8 mouse cellular contexts compared by ENCODE assay signal in genomic region chr5:25529529-25530421, GRCm38 (mm10). TPM values are rescaled to one million over a fixed set of nuclear protein-coding genes. Genes with fewer than 3 reads are reported as not detected.
DNase-seq lines count a peak whose midpoint lies in the region; ATAC-seq and TF ChIP-seq lines count a peak whose summit lies in the region.

No protein-coding gene starts in this region.

- no peaks in the 10 kb centered on the region for H3K27me3 ChIP-seq in embryonic facial prominence, embryonic 14.5 days (replicated peaks; ENCODE audit: control insufficient read depth, insufficient read depth, low read length)
- no peaks in the 10 kb centered on the region for H3K27me3 ChIP-seq in heart, adult 2 months (ENCODE audit: control insufficient read depth, insufficient read depth, low read length)
- H3K27me3 ChIP-seq in limb, embryonic 13.5 days = no peaks in the 10 kb centered on the region
- no peaks in the 10 kb centered on the region for H3K27me3 ChIP-seq in midbrain, embryonic 16.5 days (ENCODE audit: control insufficient read depth, insufficient read depth, low read depth, low read length)

- WGBS in embryonic facial prominence, embryonic 14.5 days = under 1% methylated on average over 51 of the region's 87 CpGs
- WGBS in heart, adult 2 months = under 1% methylated on average over 87 of the region's 87 CpGs
- under 1% methylated on average over 65 of the region's 87 CpGs for WGBS in limb, embryonic 13.5 days
- WGBS in midbrain, embryonic 16.5 days = under 1% methylated on average over 84 of the region's 87 CpGs

- H3K27ac ChIP-seq in embryonic facial prominence, embryonic 14.5 days (replicated peaks; ENCODE audit: low read depth, low read length) = peak overlapping the region; percentile 92
- peak overlapping the region; percentile 99 for H3K27ac ChIP-seq in heart, adult 2 months
- H3K27ac ChIP-seq in limb, embryonic 13.5 days = peak overlapping the region; percentile 88
- H3K27ac ChIP-seq in midbrain, embryonic 16.5 days (ENCODE audit: low read length) = peak overlapping the region; percentile 95

- peak; percentile 83 for TF ChIP-seq EP300 in heart, adult 2 months (IDR thresholded peaks at IDR 0.05; ENCODE audit: insufficient read depth, low read depth, low read length)

- TF ChIP-seq CTCF in heart, adult 2 months (IDR thresholded peaks at IDR 0.05) = peak; percentile 31

- peaks cover 4% of the 10 kb centered on the region; the same call in 1 of the 2 replicates for H3K4me1 ChIP-seq in embryonic facial prominence, embryonic 14.5 days (ENCODE audit: control insufficient read depth, insufficient read depth, low read length)
- H3K4me1 ChIP-seq in heart, adult 2 months (ENCODE audit: control insufficient read depth, insufficient read depth, low read length) = peaks cover 9% of the 10 kb centered on the region
- H3K4me1 ChIP-seq in limb, embryonic 13.5 days = peaks cover 9% of the 10 kb centered on the region
- peaks cover 3% of the 10 kb centered on the region; the same call in 1 of the 2 replicates for H3K4me1 ChIP-seq in midbrain, embryonic 16.5 days (ENCODE audit: control insufficient read depth, insufficient read depth, low read length)

- peak; percentile 99 for DNase-seq in 3T3-L1 (ENCODE audit: low read depth, low spot score)
- DNase-seq in adrenal gland, postnatal 4 days (ENCODE audit: low spot score in 2 of 2) = peak; percentile 99 to 100
- peak; percentile 100 for DNase-seq in embryonic facial prominence, embryonic 14.5 days (ENCODE audit: low spot score)
- peak; percentile 100 for DNase-seq in heart, adult 2 months
- peak; percentile 100 for DNase-seq in kidney, adult 8-10 months
- peak; percentile 96 to 100 for DNase-seq in spleen, postnatal 10 days (ENCODE audit: low spot score in 2 of 2)

- H3K79me2 ChIP-seq in heart, adult 2 months (replicated peaks; ENCODE audit: control insufficient read depth, insufficient read depth, low read length) = no peaks in the 10 kb centered on the region

- H3K9ac ChIP-seq in embryonic facial prominence, embryonic 14.5 days (ENCODE audit: low read depth, low read length) = peak overlapping the region; percentile 71
- peak overlapping the region; percentile 86 for H3K9ac ChIP-seq in heart, adult 2 months (ENCODE audit: low read depth, low read length)
- peak overlapping the region; percentile 73 for H3K9ac ChIP-seq in limb, embryonic 13.5 days
- peak overlapping the region; percentile 79 for H3K9ac ChIP-seq in midbrain, embryonic 16.5 days (ENCODE audit: low read depth, low read length)

- intact Hi-C loops in heart, adult 2 months (cut with DNase I) = loop anchor here (1.0 to 5.0 kb wide), 2 partner anchors 30 to 178 kb away; partner anchors contain the start of gene Xrcc2

- peak overlapping the region; percentile 74 for H3K4me2 ChIP-seq in embryonic facial prominence, embryonic 14.5 days (ENCODE audit: low read depth, low read length)
- H3K4me2 ChIP-seq in limb, embryonic 13.5 days (replicated peaks) = peak overlapping the region; percentile 72
- peak overlapping the region; percentile 81 for H3K4me2 ChIP-seq in midbrain, embryonic 16.5 days (ENCODE audit: low read length)

- no peaks in the 10 kb centered on the region for H3K9me3 ChIP-seq in embryonic facial prominence, embryonic 14.5 days (ENCODE audit: control insufficient read depth, low read length)
- no peaks in the 10 kb centered on the region for H3K9me3 ChIP-seq in limb, embryonic 13.5 days
- no peaks in the 10 kb centered on the region for H3K9me3 ChIP-seq in midbrain, embryonic 16.5 days (replicated peaks; ENCODE audit: control insufficient read depth, low read length, poor library complexity, severe bottlenecking)

- peak overlapping the region; percentile 63 for H3K4me3 ChIP-seq in embryonic facial prominence, embryonic 14.5 days (ENCODE audit: low read depth, low read length)
- peak overlapping the region; percentile 67 for H3K4me3 ChIP-seq in heart, adult 2 months
- H3K4me3 ChIP-seq in limb, embryonic 13.5 days = peak overlapping the region; percentile 77
- peak overlapping the region; percentile 72 for H3K4me3 ChIP-seq in midbrain, embryonic 16.5 days (ENCODE audit: low read depth, low read length)

- H3K36me3 ChIP-seq in embryonic facial prominence, embryonic 14.5 days (ENCODE audit: control insufficient read depth, insufficient read depth, low read length) = no peaks in the 10 kb centered on the region
- no peaks in the 10 kb centered on the region for H3K36me3 ChIP-seq in heart, adult 2 months (ENCODE audit: control insufficient read depth, insufficient read depth, low read length)
- no peaks in the 10 kb centered on the region for H3K36me3 ChIP-seq in limb, embryonic 13.5 days
- H3K36me3 ChIP-seq in midbrain, embryonic 16.5 days (ENCODE audit: control insufficient read depth, insufficient read depth, low read length) = no peaks in the 10 kb centered on the region

- TF ChIP-seq POLR2A in heart, adult 2 months (IDR thresholded peaks at IDR 0.05; ENCODE audit: insufficient read depth, low read depth, low read length) = peak; percentile 87

- peak; percentile 99 for ATAC-seq in embryonic facial prominence, embryonic 14.5 days (ENCODE audit: low read depth)
- peak; percentile 99 for ATAC-seq in limb, embryonic 13.5 days (ENCODE audit: low FRiP score, low read depth)
- ATAC-seq in midbrain, embryonic 16.5 days = peak; percentile 100

RNA-seq across cellular contexts. Expression of gene Cct8l1, which starts 13.9 kb away (rescaled TPM):
- not detected for total RNA-seq in adrenal gland, postnatal 4 days (2021)
- polyA plus RNA-seq in embryonic facial prominence, embryonic 14.5 days (2014; fragmentation: Nextera tagmentation; extraction: Ambion mirVana) = not detected in 2 replicates
- total RNA-seq in heart, adult 2 months (2021) = under 1 TPM in 1 of 2 experiments, not detected in 1; 0.18 TPM
- 0.06 and 0.18 TPM in 2 replicates for polyA plus RNA-seq in heart, adult 2 months (2012; rRNA removed)
- polyA plus RNA-seq in limb, embryonic 13.5 days (2015; fragmentation: Nextera tagmentation; extraction: Ambion mirVana) = 0.09 TPM in 1 of 2 replicates, not detected in the other
- 0.13 TPM in 1 of 2 replicates, not detected in the other for polyA plus RNA-seq in midbrain, embryonic 16.5 days (2015; fragmentation: Nextera tagmentation; extraction: Ambion mirVana)

RNA-seq across cellular contexts. Expression of gene Kmt2c, which starts 31.2 kb away (rescaled TPM):
- total RNA-seq in adrenal gland, postnatal 4 days (2021) = 10 to 100 TPM; 57.3 to 64.1 TPM
- 19.9 and 20.0 TPM in 2 replicates for polyA plus RNA-seq in embryonic facial prominence, embryonic 14.5 days (2014; fragmentation: Nextera tagmentation; extraction: Ambion mirVana)
- total RNA-seq in heart, adult 2 months (2021) = 10 to 100 TPM; 43.0 to 44.0 TPM
- polyA plus RNA-seq in heart, adult 2 months (2012; rRNA removed) = 11.6 and 18.0 TPM in 2 replicates
- polyA plus RNA-seq in limb, embryonic 13.5 days (2015; fragmentation: Nextera tagmentation; extraction: Ambion mirVana) = 13.8 and 15.0 TPM in 2 replicates
- polyA plus RNA-seq in midbrain, embryonic 16.5 days (2015; fragmentation: Nextera tagmentation; extraction: Ambion mirVana) = 15.3 and 19.2 TPM in 2 replicates

Comparison
In these comparisons a context has a peak if more than half of its experiments do, and no peak if none do; other contexts are left out.
1. Peak in every context shown above with its lines: DNase-seq, ATAC-seq, H3K4me3 ChIP-seq and H3K27ac ChIP-seq.